Mouse (Mus musculus) hindbrain, embryonic 13.5 days (tissue): Measurements from ENCODE around the gene Vmn2r66. TPM values are rescaled to one million over a fixed set of nuclear protein-coding genes. Genes with fewer than 3 reads are reported as not detected.

ENCODE experiments used
- ATAC-seq: fragments of 200-750 bp; cut with Nextera tagmentation; 2 replicates; pipeline ENCODE4 v1.8.0; 2017; ENCODE audit warnings: moderate TSS enrichment; ENCODE audit not compliant: low FRiP score
- H3K27ac ChIP-seq: fragments of 300-500 bp; sonication (generic); 2 replicates; pipeline ENCODE4 v1.5.1; 2015; ENCODE audit warnings: inconsistent platforms, mild to moderate bottlenecking, moderate library complexity
- H3K27me3 ChIP-seq: fragments of 300-500 bp; sonication (generic); 2 replicates; pipeline ENCODE4 v1.6.1; 2015; ENCODE audit warnings: mild to moderate bottlenecking, inconsistent platforms
- H3K36me3 ChIP-seq: fragments of 300-500 bp; sonication (generic); 2 replicates; pipeline ENCODE4 v1.6.1; 2015; ENCODE audit warnings: mild to moderate bottlenecking, inconsistent platforms
- H3K4me1 ChIP-seq: fragments of 300-500 bp; sonication (generic); replicated peaks from 2 replicates; pipeline ENCODE4 v1.6.1; 2015; ENCODE audit warnings: inconsistent platforms
- H3K4me2 ChIP-seq: fragments of 300-500 bp; sonication (generic); 2 replicates; pipeline ENCODE4 v1.6.1; 2015; ENCODE audit warnings: inconsistent platforms, mild to moderate bottlenecking, moderate library complexity
- H3K4me3 ChIP-seq: fragments of 300-500 bp; sonication (generic); 2 replicates; pipeline ENCODE4 v1.5.1; 2015; ENCODE audit warnings: mild to moderate bottlenecking, inconsistent platforms
- H3K9ac ChIP-seq: fragments of 300-500 bp; sonication (generic); 2 replicates; pipeline ENCODE4 v1.6.1; 2015; ENCODE audit warnings: mild to moderate bottlenecking, inconsistent platforms
- H3K9me3 ChIP-seq: fragments of 300-500 bp; sonication (generic); 2 replicates; pipeline ENCODE4 v1.6.1; 2016; ENCODE audit warnings: inconsistent platforms
- whole genome bisulfite sequencing: fragments of 180-500 bp; shearing (Covaris S2); methylation state at CpG from one replicate; pipeline ENCODE4 v1.1.7; 2015; 5-methylcytosine and 5-hydroxymethylcytosine counted together
- polyA plus RNA-seq: library from polyadenylated mRNA; unstranded; fragments of >200 nt; fragmentation: Nextera tagmentation; extraction: Ambion mirVana; gene quantifications from 2 replicates; pipeline ENCODE4 v1.2.1, GENCODE M21; 2015

Gene Vmn2r66
- polyA plus RNA-seq, result not detected in 2 replicates

GRCm38 (mm10) chr7:85012168-85012567, at the start of gene Vmn2r66:
Vmn2r66 (minus strand) TSS chr7:85012268.
- Histone ChIP-seq H3K27me3 (no peaks in the 10 kb centered on the region), H3K4me3 (no peak within 1 kb of the TSS), H3K4me2 (no peak within 1 kb of the TSS), H3K36me3 (no peaks in the 10 kb centered on the region), H3K9ac (no peak within 1 kb of the TSS), H3K27ac (no peak within 1 kb of the TSS), H3K9me3 (no peaks in the 10 kb centered on the region), H3K4me1 (no peaks in the 10 kb centered on the region)
- WGBS, result 91% methylated on average over 1 of the region's 1 CpGs
- no peak for ATAC-seq

DNA sequence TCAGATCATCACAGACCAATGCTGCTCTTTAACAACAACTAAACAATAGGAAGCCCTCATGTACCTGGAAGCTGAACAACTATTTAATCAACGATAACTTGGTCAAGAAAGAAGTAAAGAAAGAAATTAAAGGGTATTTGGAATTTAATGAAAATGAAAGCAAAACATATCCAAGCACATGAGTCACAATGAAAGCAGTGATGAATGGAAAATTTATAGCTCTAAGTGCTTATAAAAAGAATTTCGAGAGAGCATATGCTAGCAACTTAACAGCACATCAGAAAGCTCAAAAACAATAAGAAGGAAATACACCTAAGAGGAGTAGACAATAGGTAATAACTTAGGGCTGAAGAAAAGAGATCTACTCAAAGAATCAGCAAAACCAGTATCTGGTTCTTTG, 15.4 kb downstream of the Vmn2r66 start:
- H3K27ac ChIP-seq, result no peak overlapping the region
- 0 out of 2 replicates have a peak, but pooled peaks cover 7% of the 10 kb centered on the region for H3K9me3 ChIP-seq
- no peak overlapping the region for H3K4me2 ChIP-seq
- H3K9ac ChIP-seq, result no peak overlapping the region
- H3K27me3 ChIP-seq, result no peaks in the 10 kb centered on the region
- ATAC-seq, result no peak
- H3K36me3 ChIP-seq, result no peaks in the 10 kb centered on the region
- 79% methylated on average over 2 of the region's 2 CpGs for WGBS
- H3K4me3 ChIP-seq, result no peak overlapping the region
- H3K4me1 ChIP-seq, result no peaks in the 10 kb centered on the region

GRCm38 (mm10) chr7:84964015-84964414, 48.1 kb downstream of the Vmn2r66 start, which contains the start of gene Vmn2r65:
Vmn2r65 (minus strand) TSS chr7:84964115.
- no peak within 1 kb of the TSS for H3K27ac ChIP-seq
- WGBS, result 63% methylated on average over 1 of the region's 1 CpGs
- H3K4me2 ChIP-seq, result no peak within 1 kb of the TSS
- H3K4me3 ChIP-seq, result no peak within 1 kb of the TSS
- no peaks in the 10 kb centered on the region for H3K4me1 ChIP-seq
- H3K9me3 ChIP-seq, result 0 out of 2 replicates have a peak, but pooled peaks cover 3% of the 10 kb centered on the region
- H3K27me3 ChIP-seq, result no peaks in the 10 kb centered on the region
- ATAC-seq, result no peak
- no peak within 1 kb of the TSS for H3K9ac ChIP-seq
- no peaks in the 10 kb centered on the region for H3K36me3 ChIP-seq

Other genes starting within 250 kb of the Vmn2r66 start
- not detected in 2 replicates for gene Olfr291, start 158.7 kb downstream of the Vmn2r66 start, polyA plus RNA-seq
- not detected in 2 replicates for gene Vmn2r65, start 48.2 kb downstream of the Vmn2r66 start, polyA plus RNA-seq
- not detected in 2 replicates for gene Vmn2r67, start 143.7 kb upstream of the Vmn2r66 start, polyA plus RNA-seq
- gene Vmn2r68, start 225.5 kb upstream of the Vmn2r66 start, polyA plus RNA-seq, result not detected in 2 replicates